21 mouse cellular contexts compared by ENCODE assay signal in genomic region chr6:12602161-12602560, GRCm38 (mm10).
"Had no signal": no experiment of that assay in that cellular context is flagged by ENCODE, and none has a peak within 500 bp of the region (broad histone marks: within the 10 kb centered on the region; RNA-seq: fewer than 3 reads in every experiment).

No protein-coding gene starts in this region.

- H3K9me3 ChIP-seq: kidney, embryonic 15.5 days; liver, embryonic 13.5 days; midbrain, embryonic 12.5 days; neural tube, embryonic 12.5 days; neural tube, embryonic 15.5 days had no signal

- DNase-seq: kidney, adult 11 months; kidney, adult 8-10 months; kidney, postnatal 10 days; kidney, postnatal 36 days; layer of hippocampus, postnatal 36 days; liver, embryonic 13.5 days; lung, adult 2 months; lung, postnatal 14 days; lung, postnatal 4 days; right cerebral cortex, adult 18-20 months; right cerebral cortex, postnatal 14 days; right cerebral cortex, postnatal 4 days; thymus, adult 2 months; thymus, postnatal 14 days; thymus, postnatal 4 days had no signal

- H3K4me2 ChIP-seq: kidney, embryonic 15.5 days; liver, embryonic 13.5 days; midbrain, embryonic 12.5 days; neural tube, embryonic 12.5 days; neural tube, embryonic 15.5 days had no signal

- H3K4me1 ChIP-seq: kidney, embryonic 15.5 days; liver, embryonic 13.5 days; midbrain, embryonic 12.5 days; neural tube, embryonic 12.5 days had no signal

- H3K4me3 ChIP-seq: kidney, embryonic 15.5 days; left cerebral cortex, adult 2 months; liver, embryonic 13.5 days; midbrain, embryonic 12.5 days; neural tube, embryonic 12.5 days; neural tube, embryonic 15.5 days had no signal

- H3K9ac ChIP-seq: kidney, embryonic 15.5 days; liver, embryonic 13.5 days; midbrain, embryonic 12.5 days; neural tube, embryonic 12.5 days; neural tube, embryonic 15.5 days had no signal

- H3K36me3 ChIP-seq: kidney, embryonic 15.5 days; liver, embryonic 13.5 days; midbrain, embryonic 12.5 days; neural tube, embryonic 12.5 days; neural tube, embryonic 15.5 days had no signal

- H3K27ac ChIP-seq: kidney, embryonic 15.5 days; left cerebral cortex, adult 2 months; liver, embryonic 13.5 days; midbrain, embryonic 12.5 days; neural tube, embryonic 12.5 days; neural tube, embryonic 15.5 days; stomach, postnatal 0 days had no signal

- H3K27me3 ChIP-seq: kidney, embryonic 15.5 days; liver, embryonic 13.5 days; midbrain, embryonic 12.5 days; neural tube, embryonic 12.5 days; neural tube, embryonic 15.5 days had no signal
